Mouse (Mus musculus): ENCODE data around the gene Man1b1.

DNA sequence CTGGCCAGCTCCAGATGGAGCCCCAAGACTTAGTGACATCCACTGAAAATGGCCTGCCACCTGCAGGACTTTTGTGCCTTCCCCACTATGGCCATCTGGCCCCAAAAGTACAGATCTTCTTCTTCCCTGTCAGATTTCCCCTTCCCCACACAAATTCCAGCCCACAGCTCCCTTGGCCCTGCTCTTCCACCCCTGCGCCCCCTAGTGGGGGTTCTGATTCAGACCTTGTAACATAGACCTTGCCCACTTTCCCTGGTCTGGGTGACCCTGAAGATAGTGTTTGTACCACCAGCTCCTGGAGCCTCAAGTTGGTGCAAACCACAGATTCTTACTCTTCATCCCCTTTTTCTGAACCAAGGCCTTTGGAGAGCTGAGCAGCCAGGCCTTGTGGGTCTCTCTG lies 39.3 kb upstream of the Man1b1 start:
- TF ChIP-seq CTCF (IDR thresholded peaks at IDR 0.05; ENCODE audit: low read depth) (peak; percentile 92), EP300 (IDR thresholded peaks at IDR 0.05; ENCODE audit: low read depth) (no peak)
